Mouse (Mus musculus) CH12.LX (cell line): Measurements from ENCODE around the gene Trpt1. TPM values are rescaled to one million over a fixed set of nuclear protein-coding genes. Genes with fewer than 3 reads are reported as not detected.

Experiments
- DNase-seq: peaks from one replicate; pipeline ENCODE4 v3.0.0-alpha.2; 2013; ENCODE audit errors: extremely low read depth
- H3K27ac ChIP-seq: 2 replicates; pipeline ENCODE4 v1.5.1; 2012; ENCODE audit warnings: low read depth, mild to moderate bottlenecking, control low read depth, moderate library complexity; ENCODE audit not compliant: insufficient read depth
- H3K27me3 ChIP-seq: replicated peaks from 2 replicates; pipeline ENCODE3; 2012; ENCODE audit warnings: inconsistent platforms
- H3K36me3 ChIP-seq, 2 experiments: replicated peaks in 1 of 2; 2 replicates each; pipeline versions ENCODE3 to v1.6.1; 2012; ENCODE audit warnings: inconsistent platforms in 1 of 2, low read length in 1 of 2, mild to moderate bottlenecking in 1 of 2, mixed read lengths in 1 of 2, moderate library complexity in 1 of 2; ENCODE audit not compliant: control insufficient read depth in 1 of 2, insufficient read depth in 1 of 2
- H3K4me1 ChIP-seq, 2 experiments: 2 replicates each; pipeline ENCODE4 v1.6.1; 2012; ENCODE audit warnings: inconsistent platforms in 1 of 2, moderate library complexity in 1 of 2; ENCODE audit not compliant: insufficient read depth in 2 of 2, control insufficient read depth in 1 of 2
- H3K4me2 ChIP-seq: 2 replicates; pipeline ENCODE4 v1.6.1; 2012; ENCODE audit warnings: low read depth, mild to moderate bottlenecking, control low read depth; ENCODE audit not compliant: poor library complexity, insufficient read depth, severe bottlenecking
- H3K4me3 ChIP-seq, 3 experiments: fragments of 150-350 bp in 1 of 3; sonication (generic) in 1 of 3; replicated peaks in 1 of 3; 2 replicates each; pipeline versions ENCODE3 to v1.5.1; 2011 to 2012; ENCODE audit warnings: low read depth in 2 of 3, low read length in 2 of 3, mild to moderate bottlenecking in 2 of 3, moderate library complexity in 2 of 3, control low read depth in 1 of 3, improper control_type of control experiment in 1 of 3, inconsistent platforms in 1 of 3, mixed read lengths in 1 of 3; ENCODE audit not compliant: poor library complexity in 1 of 3
- H3K79me2 ChIP-seq: replicated peaks from 2 replicates; pipeline ENCODE4 v1.6.1; 2012; ENCODE audit warnings: mild to moderate bottlenecking, moderate library complexity; ENCODE audit not compliant: control insufficient read depth, poor library complexity, insufficient read depth, severe bottlenecking; ENCODE audit errors: extremely low read depth
- H3K9ac ChIP-seq: 2 replicates; pipeline ENCODE4 v1.6.1; 2012; ENCODE audit warnings: low read depth, mild to moderate bottlenecking, control low read depth, moderate library complexity; ENCODE audit not compliant: insufficient read depth
- H3K9me3 ChIP-seq: replicated peaks from 2 replicates; pipeline ENCODE3; 2012; ENCODE audit warnings: low read length, inconsistent platforms, mixed read lengths
- BHLHE40 ChIP-seq: IDR thresholded peaks from 2 replicates; pipeline ENCODE4 v1.6.1; 2011; ENCODE audit warnings: mild to moderate bottlenecking, low read depth, low read length, improper control_type of control experiment
- CHD1 ChIP-seq: IDR thresholded peaks from 2 replicates; pipeline ENCODE4 v1.6.1; 2012; ENCODE audit warnings: low read depth, low read length, improper control_type of control experiment, inconsistent platforms
- CTCF ChIP-seq, 2 experiments: IDR thresholded peaks in 1 of 2; conservative IDR thresholded peaks in 1 of 2; 2 replicates each; pipeline ENCODE4 v1.5.1; 2011 to 2012; ENCODE audit warnings: low read depth in 2 of 2, low read length in 2 of 2, improper control_type of control experiment in 1 of 2, inconsistent platforms in 1 of 2, mild to moderate bottlenecking in 1 of 2, moderate library complexity in 1 of 2
- ELF1 ChIP-seq: IDR thresholded peaks from 2 replicates; pipeline ENCODE4 v1.6.1; 2014; ENCODE audit warnings: low read depth, mild to moderate bottlenecking, inconsistent platforms, low read length, improper control_type of control experiment
- KAT2A ChIP-seq: IDR thresholded peaks from 2 replicates; pipeline ENCODE4 v1.6.1; 2012; ENCODE audit warnings: low read length, improper control_type of control experiment, inconsistent platforms; ENCODE audit not compliant: insufficient replicate concordance
- MAX ChIP-seq: IDR thresholded peaks from 2 replicates; pipeline ENCODE4 v1.6.1; 2011; ENCODE audit warnings: low read length, improper control_type of control experiment
- MAZ ChIP-seq: IDR thresholded peaks from 2 replicates; pipeline ENCODE4 v1.6.1; 2012; ENCODE audit warnings: low read depth, mild to moderate bottlenecking, inconsistent platforms, low read length, improper control_type of control experiment, moderate library complexity
- NELFE ChIP-seq: IDR thresholded peaks from 2 replicates; pipeline ENCODE4 v1.6.1; 2011; ENCODE audit warnings: low read depth, low read length, improper control_type of control experiment
- POLR2A ChIP-seq: IDR thresholded peaks from 2 replicates; pipeline ENCODE4 v1.6.1; 2011; ENCODE audit warnings: low read depth, mild to moderate bottlenecking, improper control_type of control experiment, low read length
- RAD21 ChIP-seq: IDR thresholded peaks from 2 replicates; pipeline ENCODE4 v1.6.1; 2011; ENCODE audit warnings: low read depth, mild to moderate bottlenecking, low read length, improper control_type of control experiment, moderate library complexity
- SIN3A ChIP-seq: IDR thresholded peaks from 2 replicates; pipeline ENCODE4 v1.6.1; 2012; ENCODE audit warnings: low read length, improper control_type of control experiment, inconsistent platforms
- TCF12 ChIP-seq: IDR thresholded peaks from 2 replicates; pipeline ENCODE4 v1.6.1; 2014; ENCODE audit warnings: low read depth, mild to moderate bottlenecking, inconsistent platforms, low read length, improper control_type of control experiment
- ZC3H11A ChIP-seq: IDR thresholded peaks from 2 replicates; pipeline ENCODE4 v1.6.1; 2012; ENCODE audit warnings: low read depth, mild to moderate bottlenecking, inconsistent platforms, low read length, improper control_type of control experiment
- ZMIZ1 ChIP-seq: IDR thresholded peaks from 2 replicates; pipeline ENCODE4 v1.6.1; 2012; ENCODE audit warnings: low read depth, mild to moderate bottlenecking, inconsistent platforms, low read length, improper control_type of control experiment
- ZNF384 ChIP-seq: IDR thresholded peaks from 2 replicates; pipeline ENCODE4 v1.6.1; 2012; ENCODE audit warnings: low read depth, low read length, improper control_type of control experiment, inconsistent platforms
- dilution Hi-C: fragments of 300-500 bp; cut with MboI; formaldehyde crosslinking; loops from 2 replicates; pipeline ENCODE4 v1.14.3; 2020; ENCODE audit warnings: low sequenced_read_pairs; ENCODE audit not compliant: extremely low pct_unique_long_range_greater_than_20kb, extremely low pct_ligation_motif_present
- in situ Hi-C: fragments of 300-500 bp; cut with MboI; formaldehyde crosslinking; loops from 3 replicates; pipeline ENCODE4 v1.14.3; 2019; ENCODE audit warnings: low sequenced_read_pairs, low pct_ligation_motif_present, low pct_unique_long_range_greater_than_20kb, mixed read lengths
- polyA plus RNA-seq: library from polyadenylated mRNA; unstranded; fragments of >175 nt; gene quantifications from 2 replicates; pipeline ENCODE4 v1.2.1, GENCODE M21; 2012; ENCODE audit warnings: low read depth; ENCODE audit not compliant: insufficient read length
- total RNA-seq, 2 experiments: library from RNA; depleted of rRNA; stranded (reverse); fragments of 300-350 nt in 1 of 2; fragments of >200 nt in 1 of 2; gene quantifications; 2 replicates each; pipeline ENCODE4 v1.2.3; 2012 to 2014

Gene Trpt1
- total and polyA plus RNA-seq, 3 experiments: 3.1 to 4.7 (median 3.4) TPM

- dilution Hi-C loops: no loop called here
- peaks cover 0 to 13% of the 10 kb centered on the region in 2 experiments for H3K36me3 ChIP-seq
- TF ChIP-seq SIN3A: no peak
- 0 out of 2 replicates have a peak, but pooled peaks have one; percentile 6 for TF ChIP-seq ZNF384
- H3K27me3 ChIP-seq: peaks cover 12% of the 10 kb centered on the region
- in situ Hi-C loops: no loop called here
- no peak for DNase-seq
- H3K9me3 ChIP-seq: no peaks in the 10 kb centered on the region
- no peak overlapping the region for H3K27ac ChIP-seq
- H3K4me2 ChIP-seq: peak overlapping the region; percentile 60; the same call in 1 of the 2 replicates
- H3K4me3 ChIP-seq: peak overlapping the region in 2 of 3 experiments; percentile 72 to 88
- peaks cover 12 to 40% of the 10 kb centered on the region in 2 experiments for H3K4me1 ChIP-seq
- H3K9ac ChIP-seq: no peak overlapping the region
- H3K79me2 ChIP-seq: peaks cover 35% of the 10 kb centered on the region
These were observed 45.2 kb downstream of the Trpt1 start for GRCm38 (mm10) chr19:7041171-7041570.

GRCm38 (mm10) chr19:7044279-7044678 is 48.3 kb downstream of the Trpt1 start:
- Histone ChIP-seq H3K27ac (no peak overlapping the region), H3K36me3 (no peaks in the 10 kb centered on the region), H3K27me3 (peaks cover 28% of the 10 kb centered on the region), H3K4me1 (peaks cover 6 to 16% of the 10 kb centered on the region in 2 experiments), H3K79me2 (peaks cover 3% of the 10 kb centered on the region), H3K9me3 (peaks cover under 1% of the 10 kb centered on the region), H3K4me3 (no peak overlapping the region), H3K9ac (no peak overlapping the region), H3K4me2 (no peak overlapping the region)
- dilution Hi-C loops (no loop called here), in situ Hi-C loops (no loop called here)
- TF ChIP-seq CTCF (conservative IDR thresholded peaks at IDR 0.05 in 1 of 2, IDR thresholded peaks at IDR 0.05 in 1 of 2; ENCODE audit: low read depth in 2 of 2, low read length in 2 of 2) (no peak), ZMIZ1 (no peak), KAT2A (no peak), NELFE (no peak)
- no peak for DNase-seq

- Histone ChIP-seq H3K27me3 (peaks cover 31% of the 10 kb centered on the region), H3K79me2 (no peaks in the 10 kb centered on the region), H3K9me3 (peaks cover 3% of the 10 kb centered on the region), H3K4me3 (no peak overlapping the region), H3K36me3 (no peaks in the 10 kb centered on the region), H3K27ac (no peak overlapping the region), H3K4me1 (peaks cover 6 to 16% of the 10 kb centered on the region in 2 experiments), H3K4me2 (no peak overlapping the region), H3K9ac (no peak overlapping the region)
- dilution Hi-C loops (no loop called here), in situ Hi-C loops (no loop called here)
- TF ChIP-seq ZNF384 (no peak), BHLHE40 (no peak), MAZ (no peak), RAD21 (no peak), ELF1 (no peak), ZC3H11A (no peak), POLR2A (no peak), TCF12 (no peak), MAX (no peak), CHD1 (no peak)
- DNase-seq: no peak
These were observed 48.8 kb downstream of the Trpt1 start for GRCm38 (mm10) chr19:7044706-7045105.

Other genes starting within 250 kb of the Trpt1 start
Only the 20 nearest of the 22 such genes appear.
- 7.8 and 9.8 TPM in 2 replicates for gene Rps6ka4, start 155.5 kb upstream of the Trpt1 start, total RNA-seq (2012; rRNA removed)
- 6.5 and 6.6 TPM in 2 replicates for gene Rps6ka4, start 155.5 kb upstream of the Trpt1 start, total RNA-seq (2014; rRNA removed)
- gene Rps6ka4, start 155.5 kb upstream of the Trpt1 start, polyA plus RNA-seq: 14.0 and 18.3 TPM in 2 replicates
- gene Ccdc88b, start 137.9 kb upstream of the Trpt1 start, total RNA-seq (2012; rRNA removed): 57.0 and 76.4 TPM in 2 replicates
- 19.3 and 20.5 TPM in 2 replicates for gene Ccdc88b, start 137.9 kb upstream of the Trpt1 start, total RNA-seq (2014; rRNA removed)
- gene Ccdc88b, start 137.9 kb upstream of the Trpt1 start, polyA plus RNA-seq: 53.0 and 56.4 TPM in 2 replicates
- 191 and 198 TPM in 2 replicates for gene Trmt112, start 86.4 kb upstream of the Trpt1 start, total RNA-seq (2012; rRNA removed)
- gene Trmt112, start 86.4 kb upstream of the Trpt1 start, total RNA-seq (2014; rRNA removed): 89.5 and 97.9 TPM in 2 replicates
- gene Trmt112, start 86.4 kb upstream of the Trpt1 start, polyA plus RNA-seq: 158 and 212 TPM in 2 replicates
- gene Prdx5, start 86.0 kb upstream of the Trpt1 start, total RNA-seq (2012; rRNA removed): 72.6 and 74.8 TPM in 2 replicates
- 77.2 and 83.5 TPM in 2 replicates for gene Prdx5, start 86.0 kb upstream of the Trpt1 start, total RNA-seq (2014; rRNA removed)
- gene Prdx5, start 86.0 kb upstream of the Trpt1 start, polyA plus RNA-seq: 137 TPM in 2 replicates
- gene Esrra, start 74.3 kb upstream of the Trpt1 start, total RNA-seq (2012; rRNA removed): 23.5 and 28.7 TPM in 2 replicates
- gene Esrra, start 74.3 kb upstream of the Trpt1 start, total RNA-seq (2014; rRNA removed): 13.4 and 13.6 TPM in 2 replicates
- 15.6 and 17.7 TPM in 2 replicates for gene Esrra, start 74.3 kb upstream of the Trpt1 start, polyA plus RNA-seq
- gene Catsperz, start 70.8 kb upstream of the Trpt1 start, total RNA-seq (2012; rRNA removed): not detected in 2 replicates
- gene Catsperz, start 70.8 kb upstream of the Trpt1 start, total RNA-seq (2014; rRNA removed): not detected in 2 replicates
- 1.2 TPM in 1 of 2 replicates, not detected in the other for gene Catsperz, start 70.8 kb upstream of the Trpt1 start, polyA plus RNA-seq
- gene Kcnk4, start 61.6 kb upstream of the Trpt1 start, total RNA-seq (2012; rRNA removed): 0.21 TPM in 1 of 2 replicates, not detected in the other
- gene Kcnk4, start 61.6 kb upstream of the Trpt1 start, total RNA-seq (2014; rRNA removed): not detected in 2 replicates
- 0.80 TPM in 1 of 2 replicates, not detected in the other for gene Kcnk4, start 61.6 kb upstream of the Trpt1 start, polyA plus RNA-seq
- gene Bad, start 54.3 kb upstream of the Trpt1 start, total RNA-seq (2012; rRNA removed): 37.8 and 38.0 TPM in 2 replicates
- 27.7 and 28.5 TPM in 2 replicates for gene Bad, start 54.3 kb upstream of the Trpt1 start, total RNA-seq (2014; rRNA removed)
- 33.3 and 39.6 TPM in 2 replicates for gene Bad, start 54.3 kb upstream of the Trpt1 start, polyA plus RNA-seq
- gene Gpr137, start 53.7 kb upstream of the Trpt1 start, total RNA-seq (2012; rRNA removed): 14.1 and 18.1 TPM in 2 replicates
- gene Gpr137, start 53.7 kb upstream of the Trpt1 start, total RNA-seq (2014; rRNA removed): 8.8 and 9.0 TPM in 2 replicates
- 14.0 and 14.4 TPM in 2 replicates for gene Gpr137, start 53.7 kb upstream of the Trpt1 start, polyA plus RNA-seq
- 256 and 329 TPM in 2 replicates for gene Ppp1r14b, start 21.2 kb upstream of the Trpt1 start, total RNA-seq (2012; rRNA removed)
- 151 and 167 TPM in 2 replicates for gene Ppp1r14b, start 21.2 kb upstream of the Trpt1 start, total RNA-seq (2014; rRNA removed)
- 179 and 241 TPM in 2 replicates for gene Ppp1r14b, start 21.2 kb upstream of the Trpt1 start, polyA plus RNA-seq
- gene Plcb3, start 19.7 kb upstream of the Trpt1 start, total RNA-seq (2012; rRNA removed): 6.4 and 7.5 TPM in 2 replicates
- gene Plcb3, start 19.7 kb upstream of the Trpt1 start, total RNA-seq (2014; rRNA removed): 3.0 and 4.1 TPM in 2 replicates
- gene Plcb3, start 19.7 kb upstream of the Trpt1 start, polyA plus RNA-seq: 7.8 and 8.2 TPM in 2 replicates
- gene Fkbp2, start 15.6 kb upstream of the Trpt1 start, total RNA-seq (2012; rRNA removed): 44.6 and 50.4 TPM in 2 replicates
- gene Fkbp2, start 15.6 kb upstream of the Trpt1 start, total RNA-seq (2014; rRNA removed): 17.6 and 20.7 TPM in 2 replicates
- gene Fkbp2, start 15.6 kb upstream of the Trpt1 start, polyA plus RNA-seq: 87.0 and 97.7 TPM in 2 replicates
- 12.9 and 13.2 TPM in 2 replicates for gene Vegfb, start 8.5 kb upstream of the Trpt1 start, total RNA-seq (2012; rRNA removed)
- 3.2 and 3.5 TPM in 2 replicates for gene Vegfb, start 8.5 kb upstream of the Trpt1 start, total RNA-seq (2014; rRNA removed)
- gene Vegfb, start 8.5 kb upstream of the Trpt1 start, polyA plus RNA-seq: 28.4 and 35.1 TPM in 2 replicates
- 9.7 and 11.2 TPM in 2 replicates for gene Dnajc4, start 3.6 kb upstream of the Trpt1 start, total RNA-seq (2012; rRNA removed)
- 6.2 and 7.5 TPM in 2 replicates for gene Dnajc4, start 3.6 kb upstream of the Trpt1 start, total RNA-seq (2014; rRNA removed)
- 12.7 and 13.9 TPM in 2 replicates for gene Dnajc4, start 3.6 kb upstream of the Trpt1 start, polyA plus RNA-seq
- gene Nudt22, start within 50 bp of the Trpt1 start, total RNA-seq (2012; rRNA removed): 24.6 and 26.6 TPM in 2 replicates
- 9.0 and 11.2 TPM in 2 replicates for gene Nudt22, start within 50 bp of the Trpt1 start, total RNA-seq (2014; rRNA removed)
- 10.8 and 11.1 TPM in 2 replicates for gene Nudt22, start within 50 bp of the Trpt1 start, polyA plus RNA-seq
- 57.4 and 58.4 TPM in 2 replicates for gene Fermt3, start 23.3 kb downstream of the Trpt1 start, total RNA-seq (2012; rRNA removed)
- 47.0 and 58.7 TPM in 2 replicates for gene Fermt3, start 23.3 kb downstream of the Trpt1 start, total RNA-seq (2014; rRNA removed)
- gene Fermt3, start 23.3 kb downstream of the Trpt1 start, polyA plus RNA-seq: 65.1 and 67.3 TPM in 2 replicates
- gene Stip1, start 43.8 kb downstream of the Trpt1 start, total RNA-seq (2012; rRNA removed): 178 and 246 TPM in 2 replicates
- 200 and 202 TPM in 2 replicates for gene Stip1, start 43.8 kb downstream of the Trpt1 start, total RNA-seq (2014; rRNA removed)
- 314 and 344 TPM in 2 replicates for gene Stip1, start 43.8 kb downstream of the Trpt1 start, polyA plus RNA-seq
- gene Macrod1, start 60.7 kb downstream of the Trpt1 start, total RNA-seq (2012; rRNA removed): not detected in 2 replicates
- not detected in 2 replicates for gene Macrod1, start 60.7 kb downstream of the Trpt1 start, total RNA-seq (2014; rRNA removed)
- 1.00 and 1.0 TPM in 2 replicates for gene Macrod1, start 60.7 kb downstream of the Trpt1 start, polyA plus RNA-seq
- not detected in 2 replicates for gene Flrt1, start 109.6 kb downstream of the Trpt1 start, total RNA-seq (2012; rRNA removed)
- gene Flrt1, start 109.6 kb downstream of the Trpt1 start, total RNA-seq (2014; rRNA removed): not detected in 2 replicates
- gene Flrt1, start 109.6 kb downstream of the Trpt1 start, polyA plus RNA-seq: not detected in 2 replicates
- 102 and 114 TPM in 2 replicates for gene Otub1, start 210.2 kb downstream of the Trpt1 start, total RNA-seq (2012; rRNA removed)
- 115 and 119 TPM in 2 replicates for gene Otub1, start 210.2 kb downstream of the Trpt1 start, total RNA-seq (2014; rRNA removed)
- 126 and 139 TPM in 2 replicates for gene Otub1, start 210.2 kb downstream of the Trpt1 start, polyA plus RNA-seq